Mouse (Mus musculus): ENCODE measurements around the gene Gm5901.

DNA sequence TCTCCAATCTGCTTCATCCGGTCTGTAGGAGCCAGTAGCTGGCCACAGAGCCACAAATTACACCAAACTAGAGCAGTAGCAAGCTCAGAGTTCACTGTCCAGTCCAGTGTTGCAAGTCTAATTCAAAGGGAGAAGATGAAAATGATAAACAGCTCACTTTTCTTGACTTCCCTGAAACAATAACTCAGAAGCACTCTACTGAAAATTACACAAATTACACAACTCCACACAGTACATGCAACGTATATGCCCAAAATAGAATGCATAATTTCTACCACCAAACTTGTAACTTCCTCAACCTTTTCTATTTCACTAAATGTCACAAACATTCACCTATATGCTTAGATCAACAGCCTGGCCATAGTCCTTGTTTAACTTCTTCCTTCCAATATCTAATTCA lies 15.4 kb downstream of the Gm5901 start:
- TF ChIP-seq USF1 (IDR thresholded peaks at IDR 0.05; ENCODE audit: low read depth, low read length) (no peak), ZKSCAN1 (IDR thresholded peaks at IDR 0.05; ENCODE audit: borderline replicate concordance, low read depth, low read length) (no peak), NELFE (IDR thresholded peaks at IDR 0.05; ENCODE audit: low read depth, low read length) (no peak), POLR2AphosphoS2 (IDR thresholded peaks at IDR 0.05; ENCODE audit: low read depth, low read length) (no peak), E2F4 (IDR thresholded peaks at IDR 0.05; ENCODE audit: insufficient replicate concordance, low read depth, low read length) (no peak), HCFC1 (IDR thresholded peaks at IDR 0.05; ENCODE audit: low read depth, low read length) (no peak), CTCF (conservative IDR thresholded peaks at IDR 0.05 in 1 of 2, IDR thresholded peaks at IDR 0.05 in 1 of 2; ENCODE audit: low read depth in 2 of 2, low read length in 2 of 2) (no peak), MAFK (IDR thresholded peaks at IDR 0.05; ENCODE audit: insufficient replicate concordance, low read length) (no peak), MYC (IDR thresholded peaks at IDR 0.05; ENCODE audit: low read depth, low read length) (no peak), KAT2A (IDR thresholded peaks at IDR 0.05; ENCODE audit: insufficient replicate concordance, low read length) (no peak), POLR2A (IDR thresholded peaks at IDR 0.05; ENCODE audit: low read depth, low read length) (no peak)

All from CH12.LX (cell line).